Mouse (Mus musculus) ES-E14 (cell line): Measurements from ENCODE around the gene Trpm8.

Source experiments
- CHD2 ChIP-seq: IDR thresholded peaks from 2 replicates; pipeline ENCODE4 v1.6.1; 2014; ENCODE audit warnings: mild to moderate bottlenecking, low read depth, low read length, inconsistent platforms
- HCFC1 ChIP-seq: IDR thresholded peaks from 2 replicates; pipeline ENCODE4 v1.6.1; 2012; ENCODE audit warnings: low read length, inconsistent platforms, borderline replicate concordance; ENCODE audit not compliant: insufficient read depth

DNA sequence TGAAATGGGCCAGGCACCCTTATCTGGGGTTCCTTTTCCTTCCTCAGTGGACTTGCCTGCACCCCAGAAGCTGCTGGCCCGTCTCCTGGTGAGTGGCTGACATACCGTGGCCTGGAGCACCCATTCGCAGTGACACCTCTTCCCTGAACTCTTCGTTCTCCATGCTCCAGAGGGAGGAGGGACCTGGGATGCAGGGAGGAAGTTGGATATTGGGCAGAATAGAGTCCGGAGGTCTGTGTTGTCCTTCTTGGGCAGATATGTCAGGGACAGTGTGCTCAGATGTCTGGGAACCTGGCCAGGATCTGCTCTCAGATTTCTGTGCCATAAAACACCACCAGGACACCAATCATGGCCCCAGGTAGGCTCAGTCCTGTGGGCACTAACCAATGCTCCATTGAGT, 37.4 kb upstream of the Trpm8 start:
- no peak for TF ChIP-seq CHD2
- TF ChIP-seq HCFC1: no peak
